Mouse (Mus musculus) ES-Bruce4 (cell line): Measurements from ENCODE around the gene Wscd2.

Experiments used
- CTCF ChIP-seq: IDR thresholded peaks from one replicate; pipeline ENCODE4 v1.8.1; 2011; ENCODE audit warnings: low read depth, low read length
- POLR2A ChIP-seq: IDR thresholded peaks from one replicate; pipeline ENCODE4 v1.8.1; 2011; ENCODE audit warnings: low read length; ENCODE audit not compliant: insufficient read depth

GRCm38 (mm10) chr5:113634887-113635610 is 144.9 kb downstream of the Wscd2 start:
- TF ChIP-seq POLR2A (no peak), CTCF (no peak)
